Mouse (Mus musculus) CH12.LX (cell line): ENCODE results near the gene Acsl5. TPM values are rescaled to one million over a fixed set of nuclear protein-coding genes. Genes with fewer than 3 reads are reported as not detected.

ENCODE experiments used
- DNase-seq: peaks from one replicate; pipeline ENCODE4 v3.0.0-alpha.2; 2013; ENCODE audit errors: extremely low read depth
- H3K27ac ChIP-seq: 2 replicates; pipeline ENCODE4 v1.5.1; 2012; ENCODE audit warnings: low read depth, mild to moderate bottlenecking, control low read depth, moderate library complexity; ENCODE audit not compliant: insufficient read depth
- H3K27me3 ChIP-seq: replicated peaks from 2 replicates; pipeline ENCODE3; 2012; ENCODE audit warnings: inconsistent platforms
- H3K36me3 ChIP-seq, 2 experiments: replicated peaks in 1 of 2; 2 replicates each; pipeline versions ENCODE3 to v1.6.1; 2012; ENCODE audit warnings: inconsistent platforms in 1 of 2, low read length in 1 of 2, mild to moderate bottlenecking in 1 of 2, mixed read lengths in 1 of 2, moderate library complexity in 1 of 2; ENCODE audit not compliant: control insufficient read depth in 1 of 2, insufficient read depth in 1 of 2
- H3K4me1 ChIP-seq, 2 experiments: 2 replicates each; pipeline ENCODE4 v1.6.1; 2012; ENCODE audit warnings: inconsistent platforms in 1 of 2, moderate library complexity in 1 of 2; ENCODE audit not compliant: insufficient read depth in 2 of 2, control insufficient read depth in 1 of 2
- H3K4me2 ChIP-seq: 2 replicates; pipeline ENCODE4 v1.6.1; 2012; ENCODE audit warnings: low read depth, mild to moderate bottlenecking, control low read depth; ENCODE audit not compliant: poor library complexity, insufficient read depth, severe bottlenecking
- H3K4me3 ChIP-seq, 3 experiments: fragments of 150-350 bp in 1 of 3; sonication (generic) in 1 of 3; replicated peaks in 1 of 3; 2 replicates each; pipeline versions ENCODE3 to v1.5.1; 2011 to 2012; ENCODE audit warnings: low read depth in 2 of 3, low read length in 2 of 3, mild to moderate bottlenecking in 2 of 3, moderate library complexity in 2 of 3, control low read depth in 1 of 3, improper control_type of control experiment in 1 of 3, inconsistent platforms in 1 of 3, mixed read lengths in 1 of 3; ENCODE audit not compliant: poor library complexity in 1 of 3
- H3K79me2 ChIP-seq: replicated peaks from 2 replicates; pipeline ENCODE4 v1.6.1; 2012; ENCODE audit warnings: mild to moderate bottlenecking, moderate library complexity; ENCODE audit not compliant: control insufficient read depth, poor library complexity, insufficient read depth, severe bottlenecking; ENCODE audit errors: extremely low read depth
- H3K9ac ChIP-seq: 2 replicates; pipeline ENCODE4 v1.6.1; 2012; ENCODE audit warnings: low read depth, mild to moderate bottlenecking, control low read depth, moderate library complexity; ENCODE audit not compliant: insufficient read depth
- H3K9me3 ChIP-seq: replicated peaks from 2 replicates; pipeline ENCODE3; 2012; ENCODE audit warnings: low read length, inconsistent platforms, mixed read lengths
- BHLHE40 ChIP-seq: IDR thresholded peaks from 2 replicates; pipeline ENCODE4 v1.6.1; 2011; ENCODE audit warnings: mild to moderate bottlenecking, low read depth, low read length, improper control_type of control experiment
- CHD1 ChIP-seq: IDR thresholded peaks from 2 replicates; pipeline ENCODE4 v1.6.1; 2012; ENCODE audit warnings: low read depth, low read length, improper control_type of control experiment, inconsistent platforms
- CHD2 ChIP-seq: IDR thresholded peaks from 2 replicates; pipeline ENCODE4 v1.6.1; 2011; ENCODE audit warnings: low read length, improper control_type of control experiment
- CTCF ChIP-seq, 2 experiments: IDR thresholded peaks in 1 of 2; conservative IDR thresholded peaks in 1 of 2; 2 replicates each; pipeline ENCODE4 v1.5.1; 2011 to 2012; ENCODE audit warnings: low read depth in 2 of 2, low read length in 2 of 2, improper control_type of control experiment in 1 of 2, inconsistent platforms in 1 of 2, mild to moderate bottlenecking in 1 of 2, moderate library complexity in 1 of 2
- E2F4 ChIP-seq: IDR thresholded peaks from 2 replicates; pipeline ENCODE4 v1.6.1; 2011; ENCODE audit warnings: low read depth, low read length, improper control_type of control experiment; ENCODE audit not compliant: insufficient replicate concordance
- ELF1 ChIP-seq: IDR thresholded peaks from 2 replicates; pipeline ENCODE4 v1.6.1; 2014; ENCODE audit warnings: low read depth, mild to moderate bottlenecking, inconsistent platforms, low read length, improper control_type of control experiment
- EP300 ChIP-seq: IDR thresholded peaks from 2 replicates; pipeline ENCODE4 v1.6.1; 2011; ENCODE audit warnings: low read length, improper control_type of control experiment
- IRF4 ChIP-seq: IDR thresholded peaks from 2 replicates; pipeline ENCODE4 v1.6.1; 2014; ENCODE audit warnings: low read depth, mild to moderate bottlenecking, inconsistent platforms, low read length, improper control_type of control experiment
- JUN ChIP-seq: IDR thresholded peaks from 2 replicates; pipeline ENCODE4 v1.6.1; 2011; ENCODE audit warnings: low read depth, mild to moderate bottlenecking, low read length, improper control_type of control experiment, moderate library complexity; ENCODE audit not compliant: insufficient read depth
- MAFK ChIP-seq: IDR thresholded peaks from 2 replicates; pipeline ENCODE4 v1.6.1; 2011; ENCODE audit warnings: low read length, improper control_type of control experiment; ENCODE audit not compliant: insufficient replicate concordance
- MAZ ChIP-seq: IDR thresholded peaks from 2 replicates; pipeline ENCODE4 v1.6.1; 2012; ENCODE audit warnings: low read depth, mild to moderate bottlenecking, inconsistent platforms, low read length, improper control_type of control experiment, moderate library complexity
- NELFE ChIP-seq: IDR thresholded peaks from 2 replicates; pipeline ENCODE4 v1.6.1; 2011; ENCODE audit warnings: low read depth, low read length, improper control_type of control experiment
- NRF1 ChIP-seq: IDR thresholded peaks from 2 replicates; pipeline ENCODE4 v1.6.1; 2014; ENCODE audit warnings: low read depth, mild to moderate bottlenecking, inconsistent platforms, low read length, improper control_type of control experiment, moderate library complexity
- POLR2AphosphoS2 ChIP-seq: IDR thresholded peaks from 2 replicates; pipeline ENCODE4 v1.6.1; 2011; ENCODE audit warnings: low read depth, low read length, improper control_type of control experiment
- RAD21 ChIP-seq: IDR thresholded peaks from 2 replicates; pipeline ENCODE4 v1.6.1; 2011; ENCODE audit warnings: low read depth, mild to moderate bottlenecking, low read length, improper control_type of control experiment, moderate library complexity
- RCOR1 ChIP-seq: conservative IDR thresholded peaks from 2 replicates; pipeline ENCODE4 v1.6.1; 2012; ENCODE audit warnings: low read depth, mild to moderate bottlenecking, inconsistent platforms, low read length, improper control_type of control experiment
- TBP ChIP-seq: conservative IDR thresholded peaks from 2 replicates; pipeline ENCODE4 v1.6.1; 2011; ENCODE audit warnings: low read depth, low read length, improper control_type of control experiment
- ZMIZ1 ChIP-seq: IDR thresholded peaks from 2 replicates; pipeline ENCODE4 v1.6.1; 2012; ENCODE audit warnings: low read depth, mild to moderate bottlenecking, inconsistent platforms, low read length, improper control_type of control experiment
- dilution Hi-C: fragments of 300-500 bp; cut with MboI; formaldehyde crosslinking; loops from 2 replicates; pipeline ENCODE4 v1.14.3; 2020; ENCODE audit warnings: low sequenced_read_pairs; ENCODE audit not compliant: extremely low pct_unique_long_range_greater_than_20kb, extremely low pct_ligation_motif_present
- in situ Hi-C: fragments of 300-500 bp; cut with MboI; formaldehyde crosslinking; loops from 3 replicates; pipeline ENCODE4 v1.14.3; 2019; ENCODE audit warnings: low sequenced_read_pairs, low pct_ligation_motif_present, low pct_unique_long_range_greater_than_20kb, mixed read lengths
- polyA plus RNA-seq: library from polyadenylated mRNA; unstranded; fragments of >175 nt; gene quantifications from 2 replicates; pipeline ENCODE4 v1.2.1, GENCODE M21; 2012; ENCODE audit warnings: low read depth; ENCODE audit not compliant: insufficient read length
- total RNA-seq, 2 experiments: library from RNA; depleted of rRNA; stranded (reverse); fragments of 300-350 nt in 1 of 2; fragments of >200 nt in 1 of 2; gene quantifications; 2 replicates each; pipeline ENCODE4 v1.2.3; 2012 to 2014

Gene Acsl5
- total and polyA plus RNA-seq, 3 experiments, result 126 to 265 (median 196) TPM

- TF ChIP-seq JUN (no peak), IRF4 (peak; percentile 71), RAD21 (no peak), NELFE (no peak), CHD2 (no peak), MAZ (0 out of 2 replicates have a peak, but pooled peaks have one; percentile 26), EP300 (peak; percentile 87)
Observed at GRCm38 (mm10) chr19:55293175-55293574, 41.4 kb downstream of the Acsl5 start (continued).

- dilution Hi-C loops (no loop called here), in situ Hi-C loops (loop anchor here (5.0 kb wide), 1 partner anchor 38 kb away; no protein-coding TSS in a partner anchor)
- Histone ChIP-seq H3K36me3 (peaks cover 65 to 78% of the 10 kb centered on the region in 2 experiments), H3K27me3 (no peaks in the 10 kb centered on the region), H3K27ac (no peak overlapping the region), H3K4me1 (peaks cover 33 to 91% of the 10 kb centered on the region in 2 experiments), H3K79me2 (no peaks in the 10 kb centered on the region), H3K4me3 (no peak overlapping the region), H3K4me2 (no peak overlapping the region), H3K9ac (no peak overlapping the region), H3K9me3 (no peaks in the 10 kb centered on the region)
- no peak for TF ChIP-seq ZMIZ1
- TF ChIP-seq CHD1, result no peak
- DNase-seq, result no peak
Observed at GRCm38 (mm10) chr19:55295075-55295474, 43.3 kb downstream of the Acsl5 start.

- no peak overlapping the region for H3K4me2 ChIP-seq
- no peak overlapping the region for H3K27ac ChIP-seq
- peaks cover 33 to 91% of the 10 kb centered on the region in 2 experiments for H3K4me1 ChIP-seq
- peaks cover 64 to 78% of the 10 kb centered on the region in 2 experiments for H3K36me3 ChIP-seq
- no peaks in the 10 kb centered on the region for H3K27me3 ChIP-seq
- dilution Hi-C loops, result no loop called here
- in situ Hi-C loops, result loop anchor here (5.0 kb wide), 1 partner anchor 38 kb away; no protein-coding TSS in a partner anchor
- no peak for TF ChIP-seq MAZ
- TF ChIP-seq RCOR1, result no peak
- TF ChIP-seq ELF1, result no peak
- TF ChIP-seq POLR2AphosphoS2, result no peak
- no peak for TF ChIP-seq MAFK
- TF ChIP-seq CTCF (conservative IDR thresholded peaks at IDR 0.05 in 1 of 2, IDR thresholded peaks at IDR 0.05 in 1 of 2; ENCODE audit: low read depth in 2 of 2, low read length in 2 of 2), result no peak
- no peak for TF ChIP-seq E2F4
- no peak for TF ChIP-seq TBP
- no peak for TF ChIP-seq BHLHE40
- no peak for TF ChIP-seq NRF1
- H3K79me2 ChIP-seq, result no peaks in the 10 kb centered on the region
- H3K4me3 ChIP-seq, result no peak overlapping the region
- DNase-seq, result no peak
- no peaks in the 10 kb centered on the region for H3K9me3 ChIP-seq
- H3K9ac ChIP-seq, result no peak overlapping the region
Observed at GRCm38 (mm10) chr19:55295556-55295955, 43.8 kb downstream of the Acsl5 start.
